Mouse (Mus musculus) hindbrain, embryonic 16.5 days (tissue): ENCODE measurements around the gene Dock2. TPM values are rescaled to one million over a fixed set of nuclear protein-coding genes. Genes with fewer than 3 reads are reported as not detected.

Source experiments
- ATAC-seq: fragments of 200-750 bp; cut with Nextera tagmentation; 2 replicates; pipeline ENCODE4 v1.8.0; 2017; ENCODE audit warnings: moderate TSS enrichment, moderate library complexity
- H3K27ac ChIP-seq: fragments of 300-500 bp; sonication (generic); 2 replicates; pipeline ENCODE4 v1.5.1; 2014; ENCODE audit warnings: low read depth, mild to moderate bottlenecking, control low read depth, low read length, moderate library complexity
- H3K27me3 ChIP-seq: fragments of 300-500 bp; sonication (generic); replicated peaks from 2 replicates; pipeline ENCODE4 v1.6.1; 2014; ENCODE audit warnings: low read length; ENCODE audit not compliant: control insufficient read depth, insufficient read depth
- H3K36me3 ChIP-seq: fragments of 300-500 bp; sonication (generic); 2 replicates; pipeline ENCODE4 v1.6.1; 2014; ENCODE audit warnings: mild to moderate bottlenecking, low read length, moderate library complexity, mixed read lengths; ENCODE audit not compliant: control insufficient read depth, insufficient read depth
- H3K4me1 ChIP-seq: fragments of 300-500 bp; sonication (generic); 2 replicates; pipeline ENCODE4 v1.6.1; 2014; ENCODE audit warnings: low read depth, low read length; ENCODE audit not compliant: control insufficient read depth, insufficient read depth
- H3K4me2 ChIP-seq: fragments of 300-500 bp; sonication (generic); 2 replicates; pipeline ENCODE4 v1.6.1; 2014; ENCODE audit warnings: mild to moderate bottlenecking, low read length, control low read depth, moderate library complexity
- H3K4me3 ChIP-seq: fragments of 300-500 bp; sonication (generic); 2 replicates; pipeline ENCODE4 v1.5.1; 2014; ENCODE audit warnings: mild to moderate bottlenecking, low read length, control low read depth, moderate library complexity
- H3K9ac ChIP-seq: fragments of 300-500 bp; sonication (generic); 2 replicates; pipeline ENCODE4 v1.6.1; 2014; ENCODE audit warnings: low read depth, mild to moderate bottlenecking, control low read depth, low read length, moderate library complexity
- H3K9me3 ChIP-seq: fragments of 300-500 bp; sonication (generic); 2 replicates; pipeline ENCODE4 v1.6.1; 2014; ENCODE audit warnings: mild to moderate bottlenecking, low read length, moderate library complexity; ENCODE audit not compliant: control insufficient read depth
- WGBS: fragments of 180-500 bp; shearing (Covaris S2); extraction: QIAGEN DNeasy Blood & Tissue Kit; methylation state at CpG from one replicate; pipeline ENCODE4 v1.1.7; 2014; 5-methylcytosine and 5-hydroxymethylcytosine counted together
- polyA plus RNA-seq: library from polyadenylated mRNA; unstranded; fragments of >200 nt; fragmentation: Nextera tagmentation; extraction: Ambion mirVana; gene quantifications from 2 replicates; pipeline ENCODE4 v1.2.1, GENCODE M21; 2015

Gene Dock2
- polyA plus RNA-seq, 1 experiment from 2014 or later: 0.55 TPM

GRCm38 (mm10) chr11:34431978-34432377 lies 351.7 kb downstream of the Dock2 start:
- no peak for ATAC-seq
- WGBS: 60% methylated on average over 2 of the region's 2 CpGs
- H3K4me3 ChIP-seq: no peak overlapping the region
- no peak overlapping the region for H3K9ac ChIP-seq
- H3K36me3 ChIP-seq: no peaks in the 10 kb centered on the region
- H3K27me3 ChIP-seq: no peaks in the 10 kb centered on the region
- H3K27ac ChIP-seq: no peak overlapping the region
- no peaks in the 10 kb centered on the region for H3K9me3 ChIP-seq
- H3K4me2 ChIP-seq: no peak overlapping the region
- H3K4me1 ChIP-seq: no peaks in the 10 kb centered on the region

- no peak overlapping the region for H3K9ac ChIP-seq
- no peak overlapping the region for H3K4me2 ChIP-seq
- no peaks in the 10 kb centered on the region for H3K4me1 ChIP-seq
- no peak for ATAC-seq
- H3K9me3 ChIP-seq: no peaks in the 10 kb centered on the region
- 69% methylated on average over 5 of the region's 5 CpGs for WGBS
- H3K27me3 ChIP-seq: no peaks in the 10 kb centered on the region
- H3K36me3 ChIP-seq: no peaks in the 10 kb centered on the region
- no peak overlapping the region for H3K4me3 ChIP-seq
- no peak overlapping the region for H3K27ac ChIP-seq
Measured at GRCm38 (mm10) chr11:34431371-34431770, 352.3 kb downstream of the Dock2 start.

- H3K36me3 ChIP-seq: no peaks in the 10 kb centered on the region
- no peak for ATAC-seq
- no peaks in the 10 kb centered on the region for H3K4me1 ChIP-seq
- H3K9me3 ChIP-seq: no peaks in the 10 kb centered on the region
- H3K27ac ChIP-seq: no peak overlapping the region
- 65% methylated on average over 4 of the region's 4 CpGs for WGBS
- H3K27me3 ChIP-seq: no peaks in the 10 kb centered on the region
- H3K4me3 ChIP-seq: no peak overlapping the region
- no peak overlapping the region for H3K4me2 ChIP-seq
- no peak overlapping the region for H3K9ac ChIP-seq
Measured at GRCm38 (mm10) chr11:34430940-34431339, 352.8 kb downstream of the Dock2 start.

- ATAC-seq: no peak
- no peak overlapping the region for H3K27ac ChIP-seq
- H3K36me3 ChIP-seq: no peaks in the 10 kb centered on the region
- WGBS: 81% methylated on average over 5 of the region's 5 CpGs
- H3K4me1 ChIP-seq: no peaks in the 10 kb centered on the region
- no peak overlapping the region for H3K4me3 ChIP-seq
- H3K9ac ChIP-seq: no peak overlapping the region
- no peak overlapping the region for H3K4me2 ChIP-seq
- no peaks in the 10 kb centered on the region for H3K9me3 ChIP-seq
- no peaks in the 10 kb centered on the region for H3K27me3 ChIP-seq
Measured at GRCm38 (mm10) chr11:34427212-34427611, 356.5 kb downstream of the Dock2 start.

GRCm38 (mm10) chr11:34424546-34424945 lies 359.1 kb downstream of the Dock2 start:
- Histone ChIP-seq H3K9ac (no peak overlapping the region), H3K27me3 (no peaks in the 10 kb centered on the region), H3K36me3 (no peaks in the 10 kb centered on the region), H3K4me1 (no peaks in the 10 kb centered on the region), H3K4me3 (no peak overlapping the region), H3K9me3 (no peaks in the 10 kb centered on the region), H3K27ac (no peak overlapping the region), H3K4me2 (no peak overlapping the region)
- no peak for ATAC-seq
- 65% methylated on average over 1 of the region's 1 CpGs for WGBS

- peaks cover 5% of the 10 kb centered on the region for H3K4me1 ChIP-seq
- no peak for ATAC-seq
- H3K36me3 ChIP-seq: no peaks in the 10 kb centered on the region
- no peak overlapping the region for H3K27ac ChIP-seq
- H3K9me3 ChIP-seq: no peaks in the 10 kb centered on the region
- no peak overlapping the region for H3K4me3 ChIP-seq
- no peak overlapping the region for H3K9ac ChIP-seq
- no peak overlapping the region for H3K4me2 ChIP-seq
- 55% methylated on average over 6 of the region's 6 CpGs for WGBS
- no peaks in the 10 kb centered on the region for H3K27me3 ChIP-seq
Measured at GRCm38 (mm10) chr11:34421061-34421460, 362.6 kb downstream of the Dock2 start.

- 66% methylated on average over 3 of the region's 3 CpGs for WGBS
Measured at GRCm38 (mm10) chr11:34416619-34416979, 367.1 kb downstream of the Dock2 start.

GRCm38 (mm10) chr11:34415884-34416618 lies 367.6 kb downstream of the Dock2 start:
- Histone ChIP-seq H3K4me3 (no peak overlapping the region), H3K4me2 (no peak overlapping the region), H3K9ac (no peak overlapping the region), H3K27ac (no peak overlapping the region), H3K9me3 (no peaks in the 10 kb centered on the region), H3K36me3 (no peaks in the 10 kb centered on the region), H3K27me3 (no peaks in the 10 kb centered on the region), H3K4me1 (peaks cover 5% of the 10 kb centered on the region)
- ATAC-seq: peak; percentile 71; the same call in 1 of the 2 replicates
- WGBS: 27% methylated on average over 9 of the region's 9 CpGs

More at GRCm38 (mm10) chr11:34416619-34416979, 367.1 kb downstream of the Dock2 start:
- Histone ChIP-seq H3K27me3 (no peaks in the 10 kb centered on the region), H3K9me3 (no peaks in the 10 kb centered on the region), H3K27ac (no peak overlapping the region), H3K4me3 (no peak overlapping the region), H3K4me2 (no peak overlapping the region), H3K9ac (no peak overlapping the region), H3K4me1 (peaks cover 5% of the 10 kb centered on the region), H3K36me3 (no peaks in the 10 kb centered on the region)
- peak; percentile 34; the same call in 1 of the 2 replicates for ATAC-seq

GRCm38 (mm10) chr11:34406850-34407249 lies 376.8 kb downstream of the Dock2 start:
- 41% methylated on average over 5 of the region's 5 CpGs for WGBS
- Histone ChIP-seq H3K4me1 (peaks cover 2% of the 10 kb centered on the region; the same call in 1 of the 2 replicates), H3K4me3 (no peak overlapping the region), H3K9ac (no peak overlapping the region), H3K9me3 (no peaks in the 10 kb centered on the region), H3K27me3 (no peaks in the 10 kb centered on the region), H3K36me3 (0 out of 2 replicates have a peak, but pooled peaks cover 2% of the 10 kb centered on the region), H3K4me2 (no peak overlapping the region), H3K27ac (no peak overlapping the region)
- ATAC-seq: no peak
